Mouse (Mus musculus) ovary, postnatal 10 days (tissue): ENCODE data around the gene Larp1b.
A peak's percentile ranks its signal among the peaks of the same experiment; 100 is the strongest.
"Not testable (repeated sequence)": the region's sequence is repeated elsewhere in the genome, so short reads cannot be mapped to it uniquely, and the experiment has no call there.

Source experiments
- DNase-seq: peaks from one replicate; pipeline ENCODE4 v3.0.0; 2022; ENCODE audit warnings: low spot score

Larp1b gene

GRCm38 (mm10) chr3:40949170-40949902 lies at the start of gene Larp1b:
Larp1b (plus strand) TSS chr3:40949828.
- peak; percentile 93 for DNase-seq

GRCm38 (mm10) chr3:40902443-40902842 lies 47.2 kb upstream of the Larp1b start, which contains the start of gene 1700034I23Rik:
1700034I23Rik (minus strand) TSS chr3:40902543.
- not testable (repeated sequence) for DNase-seq

DNA sequence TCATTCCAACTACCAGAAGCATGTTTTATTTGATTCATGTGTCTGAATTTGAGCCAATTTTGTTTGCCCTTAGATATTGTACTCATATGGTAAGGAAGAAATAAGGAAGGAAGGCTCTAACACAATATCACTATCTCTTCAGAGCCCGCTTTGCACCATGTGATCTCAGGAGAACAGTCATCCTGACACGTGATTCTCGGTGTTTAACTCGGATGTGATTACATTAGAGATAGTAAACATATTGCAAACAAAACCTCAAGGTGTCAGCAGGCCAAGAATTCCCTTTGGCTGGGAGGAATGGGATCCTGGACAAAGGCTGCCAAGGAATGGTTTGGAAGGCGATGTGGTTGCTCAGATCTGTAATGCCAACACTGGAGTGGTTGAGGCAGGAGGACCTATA lies 11.4 kb upstream of the Larp1b start:
- DNase-seq, result no peak

DNA sequence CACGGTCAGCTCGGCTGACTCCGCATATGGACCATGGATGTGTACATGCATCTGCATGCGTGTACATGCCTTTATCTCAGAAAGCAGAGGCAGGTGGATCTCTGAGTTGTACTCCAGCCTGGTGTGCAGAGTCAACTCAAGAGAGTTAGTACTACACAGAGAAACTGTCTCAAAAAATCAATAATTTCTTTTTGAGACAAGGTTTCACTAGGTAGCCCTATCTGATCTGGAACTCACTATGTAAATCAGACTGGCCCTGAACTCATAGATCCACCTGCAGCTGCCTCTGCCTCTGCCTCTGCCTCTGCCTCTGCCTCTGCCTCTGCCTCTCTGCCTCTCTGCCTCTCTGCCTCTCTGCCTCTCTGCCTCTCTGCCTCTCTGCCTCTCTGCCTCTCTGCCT lies 11.0 kb upstream of the Larp1b start:
- no peak for DNase-seq

DNA sequence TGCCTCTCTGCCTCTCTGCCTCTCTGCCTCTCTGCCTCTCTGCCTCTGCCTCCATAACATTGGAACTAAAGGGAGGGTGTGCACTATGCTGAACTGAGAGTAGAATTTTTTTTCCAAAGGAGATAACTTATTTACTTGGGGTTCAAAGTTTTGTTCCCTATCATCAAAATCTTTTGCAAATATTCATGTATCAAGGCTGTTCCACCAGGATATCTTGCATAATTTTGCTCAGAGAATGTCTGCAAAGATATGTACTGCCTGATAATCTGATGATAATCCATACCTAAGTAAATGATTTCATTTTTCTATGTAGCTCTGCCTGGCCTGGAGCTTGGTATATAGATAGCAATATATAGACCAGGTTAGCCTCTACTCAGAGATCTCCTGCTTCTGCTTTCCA lies 10.6 kb upstream of the Larp1b start:
- no peak for DNase-seq

DNA sequence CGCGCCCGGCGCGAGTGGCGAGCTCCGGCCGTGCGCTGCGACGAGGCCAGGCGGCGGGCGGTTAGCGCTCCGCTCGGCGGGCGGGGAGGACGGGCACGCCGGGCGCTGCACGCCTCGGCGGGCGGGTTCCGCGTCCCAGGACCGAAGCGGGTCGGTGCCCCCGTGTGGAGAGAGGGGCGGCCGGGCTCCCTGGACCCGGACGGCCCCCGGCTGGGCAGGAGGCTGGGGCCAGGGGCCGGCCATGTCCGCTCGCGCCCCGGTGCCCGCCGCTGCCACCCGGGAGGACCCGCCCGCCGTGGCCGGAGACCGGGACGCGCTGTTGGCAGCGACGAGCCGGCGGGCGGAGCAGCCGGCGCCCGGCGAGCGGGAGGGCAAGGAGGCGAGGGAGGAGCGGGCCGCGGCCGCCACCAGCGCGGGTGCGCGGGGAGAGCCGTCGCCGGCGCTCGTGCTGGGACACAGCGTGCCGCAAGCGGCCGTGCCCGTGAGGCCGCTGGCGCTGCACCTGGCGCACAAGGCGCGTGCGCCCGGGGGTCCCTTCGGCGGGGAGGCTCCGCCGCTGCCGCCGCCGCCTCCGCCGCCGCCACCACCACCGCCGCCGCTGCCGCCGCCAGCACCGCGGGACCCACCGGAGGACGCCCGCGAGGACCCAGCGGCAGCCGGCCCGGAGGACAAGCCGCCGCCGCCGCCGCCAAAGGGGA lies 424 bp downstream of the Larp1b start:
- DNase-seq, result no peak

DNA sequence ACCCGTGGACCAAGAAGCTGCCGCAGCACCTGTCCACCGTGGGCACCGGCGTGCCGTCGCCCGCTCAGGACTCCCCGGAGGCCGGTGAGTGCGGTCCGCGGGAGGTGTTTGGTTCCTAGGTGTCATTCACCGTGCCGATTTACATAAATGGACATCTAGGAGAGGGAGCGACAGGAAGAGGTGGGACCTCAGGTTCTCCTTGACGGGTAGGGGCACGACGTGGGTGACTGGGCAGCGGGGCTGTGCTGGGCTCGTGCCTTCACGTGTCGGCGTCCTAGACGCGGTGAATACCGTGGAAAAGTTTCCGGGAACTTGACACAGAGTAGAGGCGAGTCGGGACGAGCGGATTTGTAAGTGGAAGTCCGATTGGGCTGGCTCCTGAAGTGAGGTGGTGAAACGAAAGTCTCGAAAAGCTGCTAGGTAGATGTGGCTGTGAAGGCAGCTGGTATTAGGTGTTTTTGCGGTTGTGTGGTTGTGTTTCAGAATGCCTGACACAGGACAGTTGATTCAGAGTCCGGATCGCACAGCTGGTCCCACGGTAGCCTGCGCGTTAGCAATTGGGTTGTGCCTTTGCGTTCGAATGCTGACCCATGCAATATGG lies 1.1 kb downstream of the Larp1b start:
- DNase-seq, result peak; percentile 22

GRCm38 (mm10) chr3:40951365-40951764 lies 1.7 kb downstream of the Larp1b start:
- no peak for DNase-seq

DNA sequence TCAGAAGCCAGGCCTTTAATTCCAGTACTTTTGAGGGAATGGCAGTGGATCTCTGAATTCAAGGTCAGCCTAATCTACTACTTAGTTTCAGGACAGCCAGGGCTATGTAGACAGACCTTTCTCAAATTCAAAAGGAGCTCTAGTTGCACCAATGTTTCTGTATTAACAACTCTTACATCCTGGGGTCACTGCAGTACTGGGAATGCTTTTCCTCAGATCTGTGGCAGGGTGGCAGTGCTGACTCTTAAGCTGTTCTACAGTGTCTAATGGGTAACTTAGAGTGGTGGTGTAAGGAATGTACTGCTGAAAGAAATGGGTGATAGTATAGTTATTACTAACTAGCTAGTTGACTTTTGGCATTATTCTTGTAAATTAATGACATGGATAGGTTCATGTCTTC lies 3.0 kb downstream of the Larp1b start:
- DNase-seq, result no peak

GRCm38 (mm10) chr3:40954792-40955191 lies 5.2 kb downstream of the Larp1b start:
- no peak for DNase-seq

- no peak for DNase-seq
Observed at GRCm38 (mm10) chr3:40958831-40959230, 9.2 kb downstream of the Larp1b start.

- DNase-seq, result no peak
Observed at GRCm38 (mm10) chr3:40980758-40981157, 31.1 kb downstream of the Larp1b start.

- DNase-seq, result no peak
Observed at GRCm38 (mm10) chr3:40987539-40987938, 37.9 kb downstream of the Larp1b start.

GRCm38 (mm10) chr3:40988722-40989121 lies 39.1 kb downstream of the Larp1b start:
- no peak for DNase-seq

- DNase-seq, result no peak
Observed at GRCm38 (mm10) chr3:40991541-40991940, 41.9 kb downstream of the Larp1b start.

DNA sequence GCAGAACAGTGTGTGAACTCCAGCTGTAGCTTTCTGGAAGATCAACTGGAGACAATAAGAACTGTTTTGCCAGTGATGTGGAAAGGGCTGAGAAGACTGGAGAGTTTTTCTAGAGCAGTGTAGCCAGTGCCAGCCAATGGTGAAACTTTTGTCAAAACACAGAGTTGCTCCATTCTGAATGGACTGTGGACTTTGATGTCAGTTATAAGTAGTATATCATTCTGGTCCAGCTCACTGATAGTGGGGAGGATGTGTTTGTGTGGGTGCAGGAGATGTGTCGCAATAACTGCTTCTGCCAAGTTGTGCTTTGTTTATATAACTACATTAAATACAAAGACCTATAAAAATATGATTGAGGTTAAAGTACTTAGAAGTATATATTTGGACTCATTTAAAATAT lies 45.5 kb downstream of the Larp1b start:
- DNase-seq, result no peak

- DNase-seq, result no peak
Observed at GRCm38 (mm10) chr3:41009315-41009714, 59.7 kb downstream of the Larp1b start.

DNA sequence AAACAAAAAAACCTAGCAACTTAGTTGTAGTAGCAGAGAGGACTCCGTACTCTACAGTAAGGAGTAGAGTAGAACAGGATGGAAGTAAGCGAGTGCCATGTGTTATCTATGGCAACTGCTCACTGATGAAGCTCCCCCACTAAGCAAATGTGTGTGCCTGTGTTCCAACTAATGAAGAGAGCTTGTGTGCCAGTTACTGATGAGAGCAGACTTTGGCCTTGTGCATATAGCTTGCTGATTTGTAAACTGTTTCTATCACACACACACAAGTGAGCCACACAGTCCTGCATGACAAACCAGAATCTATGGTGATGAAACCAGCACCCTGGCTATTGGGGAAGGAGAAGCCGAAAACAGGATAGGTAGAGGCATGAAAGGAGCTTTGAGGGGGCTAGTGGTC lies 60.4 kb downstream of the Larp1b start:
- no peak for DNase-seq

GRCm38 (mm10) chr3:41010701-41011100 lies 61.1 kb downstream of the Larp1b start:
- no peak for DNase-seq

DNA sequence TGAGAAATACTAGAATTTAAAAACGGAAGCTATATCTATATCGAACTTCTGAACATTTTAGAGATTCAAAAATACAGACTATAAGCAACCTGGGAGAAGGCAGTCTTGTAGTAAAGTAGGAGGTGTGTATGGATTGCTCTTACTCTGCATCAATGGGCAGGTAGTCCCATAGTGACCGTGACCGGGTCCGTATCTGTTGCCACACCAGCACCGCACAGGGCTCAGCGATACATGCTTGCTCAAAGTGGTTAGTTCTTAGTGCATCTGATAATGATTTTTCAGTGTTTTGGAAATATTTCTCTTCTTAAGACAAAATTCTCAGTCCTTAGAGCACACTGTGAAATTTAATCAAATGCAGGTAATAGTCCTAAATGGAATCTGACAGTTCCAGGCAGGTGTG lies 62.8 kb downstream of the Larp1b start:
- DNase-seq, result no peak

GRCm38 (mm10) chr3:41014946-41015345 lies 65.3 kb downstream of the Larp1b start:
- DNase-seq, result no peak

DNA sequence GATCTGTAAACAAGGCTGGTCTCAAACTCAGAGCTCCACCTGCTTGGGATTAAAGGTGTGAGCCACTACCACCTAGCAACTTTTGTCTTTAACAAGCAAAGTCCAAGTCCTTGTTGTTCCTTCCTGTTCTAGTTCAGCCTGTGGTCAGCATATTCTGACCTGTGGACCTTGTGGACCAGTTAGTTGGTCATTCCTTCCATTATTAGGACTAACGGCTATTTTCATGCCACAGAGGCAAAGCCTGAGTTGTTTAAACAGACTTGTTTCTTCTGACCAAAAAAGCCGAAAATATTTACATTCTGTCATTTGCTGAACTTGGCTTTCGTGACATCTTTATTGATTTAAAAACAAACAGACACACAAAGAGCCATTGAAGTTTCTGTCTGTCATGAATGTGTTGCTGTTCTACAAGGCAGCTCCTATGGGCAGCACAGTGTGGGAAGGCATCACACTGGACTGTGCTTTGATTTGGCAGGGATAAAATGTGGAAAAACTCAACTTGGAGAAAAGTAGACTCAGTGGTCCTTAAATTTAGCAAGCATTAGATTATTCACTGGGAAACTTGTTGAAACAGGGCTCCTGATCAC lies 68.5 kb downstream of the Larp1b start:
- DNase-seq, result no peak

- no peak for DNase-seq
Observed at GRCm38 (mm10) chr3:41020687-41021086, 71.1 kb downstream of the Larp1b start.
